Mouse (Mus musculus) midbrain, embryonic 16.5 days (tissue): ENCODE measurements at regions not wholly inside any gene's neighbourhood (a gene's known extent, or its start where the extent isn't known, plus 50 kb on each side); places are given as distances from the start of the nearest gene placed in this dataset.

Experiments used
- ATAC-seq: fragments of 200-750 bp; cut with Nextera tagmentation; 2 replicates; pipeline ENCODE4 v1.8.0; 2017; ENCODE audit warnings: moderate TSS enrichment
- H3K27ac ChIP-seq: fragments of 300-500 bp; sonication (generic); 2 replicates; pipeline ENCODE4 v1.5.1; 2014; ENCODE audit warnings: mild to moderate bottlenecking, low read length, mixed read lengths
- H3K27me3 ChIP-seq: fragments of 300-500 bp; sonication (generic); 2 replicates; pipeline ENCODE4 v1.6.1; 2014; ENCODE audit warnings: low read depth, low read length, mixed read lengths; ENCODE audit not compliant: control insufficient read depth, insufficient read depth
- H3K36me3 ChIP-seq: fragments of 300-500 bp; sonication (generic); 2 replicates; pipeline ENCODE4 v1.6.1; 2014; ENCODE audit warnings: mild to moderate bottlenecking, low read length, moderate library complexity, mixed read lengths; ENCODE audit not compliant: control insufficient read depth, insufficient read depth
- H3K4me1 ChIP-seq: fragments of 300-500 bp; sonication (generic); 2 replicates; pipeline ENCODE4 v1.6.1; 2014; ENCODE audit warnings: mild to moderate bottlenecking, low read length, mixed read lengths; ENCODE audit not compliant: control insufficient read depth, insufficient read depth
- H3K4me2 ChIP-seq: fragments of 300-500 bp; sonication (generic); 2 replicates; pipeline ENCODE4 v1.6.1; 2014; ENCODE audit warnings: mild to moderate bottlenecking, low read length, mixed read lengths
- H3K4me3 ChIP-seq: fragments of 300-500 bp; sonication (generic); 2 replicates; pipeline ENCODE4 v1.5.1; 2014; ENCODE audit warnings: low read depth, mild to moderate bottlenecking, low read length, moderate library complexity, mixed read lengths
- H3K9ac ChIP-seq: fragments of 300-500 bp; sonication (generic); 2 replicates; pipeline ENCODE4 v1.6.1; 2014; ENCODE audit warnings: low read depth, low read length, mixed read lengths
- H3K9me3 ChIP-seq: fragments of 300-500 bp; sonication (generic); replicated peaks from 2 replicates; pipeline ENCODE4 v1.6.1; 2014; ENCODE audit warnings: mild to moderate bottlenecking, low read length, mixed read lengths; ENCODE audit not compliant: control insufficient read depth, poor library complexity, severe bottlenecking
- WGBS: fragments of 180-500 bp; shearing (Covaris S2); extraction: QIAGEN DNeasy Blood & Tissue Kit; methylation state at CpG from one replicate; pipeline ENCODE4 v1.1.7; 2014; 5-methylcytosine and 5-hydroxymethylcytosine counted together

DNA sequence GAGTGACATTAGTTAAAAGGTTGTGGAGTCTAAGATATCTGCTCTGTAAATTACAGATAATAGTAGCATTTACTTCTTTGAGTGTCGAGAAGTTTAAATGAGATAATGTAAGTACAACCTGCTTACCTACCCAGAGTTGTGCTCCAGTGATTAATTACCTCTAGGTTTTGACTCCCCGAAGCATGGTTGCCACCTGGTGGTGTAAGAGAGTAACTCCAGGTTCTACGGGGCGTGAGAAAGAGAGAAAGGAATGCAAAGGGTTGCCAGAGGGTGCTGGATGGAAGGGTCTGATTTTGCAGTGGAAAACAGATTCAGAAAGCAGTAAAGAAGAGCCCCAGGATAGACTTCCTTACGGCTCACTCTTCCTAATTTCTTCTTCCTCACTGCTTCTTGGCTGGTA is 143.5 kb downstream of the Usp31 start:
- Histone ChIP-seq H3K4me3 (no peak overlapping the region), H3K9me3 (no peaks in the 10 kb centered on the region), H3K27me3 (no peaks in the 10 kb centered on the region), H3K27ac (no peak overlapping the region), H3K4me2 (no peak overlapping the region), H3K4me1 (no peaks in the 10 kb centered on the region), H3K36me3 (no peaks in the 10 kb centered on the region), H3K9ac (no peak overlapping the region)
- no peak for ATAC-seq
- 30% methylated on average over 5 of the region's 5 CpGs for WGBS

DNA sequence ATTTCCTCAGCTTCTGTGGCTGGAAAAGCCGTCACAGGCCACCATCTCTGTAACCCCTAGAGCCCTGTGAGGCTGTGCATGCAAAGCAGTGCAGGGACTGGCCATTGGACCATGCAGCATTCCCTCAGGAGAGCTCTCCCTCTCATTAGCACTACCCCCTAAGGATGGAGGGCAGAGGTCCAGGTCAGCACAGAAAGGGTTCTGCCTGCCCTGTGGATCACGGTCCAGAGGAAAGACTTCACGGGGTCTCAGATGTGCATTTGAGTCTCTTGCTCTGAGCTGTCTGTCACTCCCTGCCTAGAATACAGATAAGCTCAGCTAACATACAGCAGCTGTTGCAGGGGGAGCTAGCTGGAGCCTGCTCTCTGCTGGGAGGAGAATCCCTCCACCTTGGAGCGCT is 151.6 kb downstream of the Usp31 start:
- no peak overlapping the region for H3K4me2 ChIP-seq
- no peaks in the 10 kb centered on the region for H3K27me3 ChIP-seq
- ATAC-seq: peak; percentile 56
- no peaks in the 10 kb centered on the region for H3K9me3 ChIP-seq
- no peak overlapping the region for H3K27ac ChIP-seq
- H3K9ac ChIP-seq: no peak overlapping the region
- no peaks in the 10 kb centered on the region for H3K36me3 ChIP-seq
- peaks cover 2% of the 10 kb centered on the region; the same call in 1 of the 2 replicates for H3K4me1 ChIP-seq
- WGBS: 15% methylated on average over 4 of the region's 4 CpGs
- no peak overlapping the region for H3K4me3 ChIP-seq
